Mouse (Mus musculus): ENCODE results near the gene Uprt. TPM values are rescaled to one million over a fixed set of nuclear protein-coding genes. Genes with fewer than 3 reads are reported as not detected.

Uprt gene
- polyA plus RNA-seq, 1 experiment = 4.7 TPM

DNA sequence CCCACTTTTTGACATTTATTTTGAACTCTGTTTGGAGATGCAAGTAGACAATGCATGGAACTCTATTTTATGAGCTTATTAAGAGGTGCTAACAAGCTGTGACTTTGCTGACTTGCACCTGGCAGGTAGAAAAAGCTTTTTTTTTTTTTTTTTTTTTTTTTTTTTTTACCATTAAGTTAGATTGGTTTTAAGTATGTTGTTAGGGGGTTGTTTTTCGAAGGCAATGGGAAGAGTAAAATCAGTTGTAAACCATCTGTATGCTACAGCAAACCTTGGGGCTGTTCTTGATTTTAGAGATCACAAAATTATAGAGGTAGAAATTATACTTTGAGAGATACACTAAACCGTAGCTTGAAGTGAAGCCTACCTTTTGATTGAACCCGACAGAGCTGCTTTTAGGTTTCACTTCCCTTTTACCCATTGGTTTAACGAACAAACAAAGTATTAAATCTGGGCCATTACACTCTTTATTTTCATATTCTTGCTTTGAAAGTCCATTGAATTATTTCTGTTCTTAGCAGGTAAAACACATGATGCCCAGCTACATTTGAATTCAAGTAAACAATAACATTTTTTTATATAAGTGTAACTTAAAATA is 6.4 kb downstream of the Uprt start:
- WGBS = 72% methylated on average over 4 of the region's 4 CpGs
- TF ChIP-seq CTCF (IDR thresholded peaks at IDR 0.05; ENCODE audit: insufficient read depth, low read length) (no peak), POLR2A (IDR thresholded peaks at IDR 0.05; ENCODE audit: borderline replicate concordance, extremely low read depth, low read depth, low read length) (no peak)

DNA sequence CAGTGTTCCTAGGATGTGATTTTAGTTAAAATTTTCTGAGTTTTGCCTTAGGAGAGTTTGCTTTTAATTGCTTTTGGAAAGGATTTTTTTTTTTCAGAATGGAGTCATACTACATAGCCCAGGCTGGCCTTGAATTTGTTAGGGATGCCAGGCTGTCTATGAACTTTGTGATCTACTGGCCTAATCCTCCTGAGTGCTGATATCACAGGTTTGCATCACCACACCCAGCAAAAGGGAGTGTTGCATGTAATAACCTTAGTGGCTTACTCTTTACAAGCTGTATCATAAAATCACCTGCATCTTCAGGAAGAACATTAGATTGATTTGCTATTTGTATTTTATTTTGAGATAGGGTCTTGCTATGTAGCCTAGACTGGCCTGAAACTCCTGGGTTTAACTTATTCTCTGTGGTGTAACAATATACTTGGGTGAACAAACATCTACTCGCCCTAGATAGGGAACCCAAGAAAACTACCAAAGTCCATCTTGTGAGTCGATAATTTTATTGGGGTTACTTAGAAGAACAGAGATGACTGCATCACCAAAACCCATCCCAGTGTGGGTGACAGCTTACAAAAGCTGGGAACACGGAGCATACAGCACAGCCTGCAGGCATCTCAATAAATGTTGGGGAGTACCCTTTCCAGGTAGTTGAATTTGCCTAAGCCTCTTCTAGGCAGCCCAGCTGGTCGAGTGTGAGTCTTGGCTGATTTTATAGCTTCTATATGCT is 7.2 kb downstream of the Uprt start:
- TF ChIP-seq POLR2A (IDR thresholded peaks at IDR 0.05; ENCODE audit: borderline replicate concordance, extremely low read depth, low read depth, low read length) (no peak), CTCF (IDR thresholded peaks at IDR 0.05; ENCODE audit: insufficient read depth, low read length) (no peak)
- no peaks in the 10 kb centered on the region for H3K4me1 ChIP-seq (ENCODE audit: control insufficient read depth, insufficient read depth, low read length)
- WGBS = 54% methylated on average over 4 of the region's 4 CpGs

More for the DNA sequence above, 6.4 kb downstream of the Uprt start:
- H3K4me1 ChIP-seq (ENCODE audit: control insufficient read depth, insufficient read depth, low read length) = no peaks in the 10 kb centered on the region; the same call in 1 of the 2 replicates
- no peak for DNase-seq
- H3K4me3 ChIP-seq (replicated peaks; ENCODE audit: extremely low read depth, low read depth, low read length) = no peak overlapping the region

DNA sequence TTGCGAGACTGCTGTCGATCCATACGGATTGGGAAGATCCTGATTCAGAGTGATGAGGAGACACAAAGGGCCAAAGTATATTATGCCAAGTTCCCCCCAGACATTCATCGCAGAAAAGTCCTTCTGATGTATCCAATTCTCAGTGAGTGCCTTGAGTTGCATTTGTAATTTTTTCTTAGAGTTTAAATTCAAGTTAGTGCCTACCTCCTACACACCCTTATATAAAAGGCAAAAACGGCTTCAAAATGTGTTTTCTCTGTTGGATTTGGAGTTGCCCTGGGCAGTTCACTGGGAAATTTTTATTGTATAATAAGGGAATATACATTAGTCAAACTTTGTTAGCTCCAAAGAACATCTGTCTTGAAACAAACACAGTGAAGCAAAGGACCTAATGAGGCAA is 19.1 kb downstream of the Uprt start:
- Histone ChIP-seq H3K4me1 (ENCODE audit: control insufficient read depth, insufficient read depth, low read length) (no peaks in the 10 kb centered on the region), H3K4me3 (replicated peaks; ENCODE audit: extremely low read depth, low read depth, low read length) (no peak overlapping the region)
- DNase-seq = no peak
- TF ChIP-seq POLR2A (IDR thresholded peaks at IDR 0.05; ENCODE audit: borderline replicate concordance, extremely low read depth, low read depth, low read length) = no peak
- TF ChIP-seq CTCF (IDR thresholded peaks at IDR 0.05; ENCODE audit: insufficient read depth, low read length) = no peak
- WGBS = 89% methylated on average over 5 of the region's 5 CpGs

More for the DNA sequence above, 7.2 kb downstream of the Uprt start:
- no peak overlapping the region for H3K4me3 ChIP-seq (replicated peaks; ENCODE audit: extremely low read depth, low read depth, low read length)
- DNase-seq = no peak

GRCm38 (mm10) chrX:104542635-104543034 is 60.0 kb downstream of the Uprt start:
- WGBS = 82% methylated on average over 4 of the region's 4 CpGs
- TF ChIP-seq CTCF (IDR thresholded peaks at IDR 0.05; ENCODE audit: insufficient read depth, low read length) (no peak), POLR2A (IDR thresholded peaks at IDR 0.05; ENCODE audit: borderline replicate concordance, extremely low read depth, low read depth, low read length) (no peak)
- no peak for DNase-seq
- Histone ChIP-seq H3K4me3 (replicated peaks; ENCODE audit: extremely low read depth, low read depth, low read length) (no peak overlapping the region), H3K4me1 (ENCODE audit: control insufficient read depth, insufficient read depth, low read length) (no peaks in the 10 kb centered on the region)

- DNase-seq = no peak
- WGBS = 71% methylated on average over 4 of the region's 4 CpGs
- TF ChIP-seq CTCF (IDR thresholded peaks at IDR 0.05; ENCODE audit: insufficient read depth, low read length) (no peak), POLR2A (IDR thresholded peaks at IDR 0.05; ENCODE audit: borderline replicate concordance, extremely low read depth, low read depth, low read length) (no peak)
These were observed 61.4 kb downstream of the Uprt start for GRCm38 (mm10) chrX:104543919-104544595.

GRCm38 (mm10) chrX:104545283-104545682 is 62.7 kb downstream of the Uprt start:
- TF ChIP-seq CTCF (IDR thresholded peaks at IDR 0.05; ENCODE audit: insufficient read depth, low read length) = no peak
- no peak for TF ChIP-seq POLR2A (IDR thresholded peaks at IDR 0.05; ENCODE audit: borderline replicate concordance, extremely low read depth, low read depth, low read length)
- WGBS = 91% methylated on average over 1 of the region's 1 CpGs
- no peak overlapping the region for H3K4me3 ChIP-seq (replicated peaks; ENCODE audit: extremely low read depth, low read depth, low read length)
- DNase-seq = no peak
- H3K4me1 ChIP-seq (ENCODE audit: control insufficient read depth, insufficient read depth, low read length) = no peaks in the 10 kb centered on the region

More at GRCm38 (mm10) chrX:104543919-104544595, 61.4 kb downstream of the Uprt start:
- Histone ChIP-seq H3K4me3 (replicated peaks; ENCODE audit: extremely low read depth, low read depth, low read length) (no peak overlapping the region), H3K4me1 (ENCODE audit: control insufficient read depth, insufficient read depth, low read length) (no peaks in the 10 kb centered on the region)

Other genes starting within 250 kb of the Uprt start
- gene Abcb7, start 69.0 kb upstream of the Uprt start, polyA plus RNA-seq (2012; rRNA removed) = 2.3 and 2.5 TPM in 2 replicates
- gene Zdhhc15, start 188.2 kb downstream of the Uprt start, polyA plus RNA-seq (2012; rRNA removed) = 0.45 and 0.62 TPM in 2 replicates

Measured in lung, adult 2 months (tissue).